In the genomic region with DNA sequence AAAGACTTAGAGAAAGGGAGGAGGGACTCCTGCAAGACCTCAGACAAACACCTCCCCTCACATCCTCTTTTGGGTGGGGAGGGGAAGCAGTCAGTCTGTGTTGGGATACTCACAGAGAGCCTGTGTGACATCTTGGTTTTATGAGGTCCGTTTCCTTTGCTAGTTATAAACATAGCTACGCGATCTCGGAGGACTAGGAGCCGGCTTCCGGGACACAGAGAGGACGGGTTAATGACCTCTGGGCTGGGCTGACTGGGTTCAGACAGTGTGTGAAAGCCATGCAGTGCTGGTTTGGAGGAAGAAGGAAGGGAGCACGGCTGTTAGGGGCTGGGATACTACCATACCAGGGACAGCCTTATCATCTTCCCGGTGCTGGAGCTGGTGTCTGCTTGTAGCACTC, we compare ENCODE assay signal across 8 mouse cellular contexts.
A peak's percentile ranks its signal among the peaks of the same experiment; 100 is the strongest.
DNase-seq lines count a peak whose midpoint lies in the region; ATAC-seq and TF ChIP-seq lines count a peak whose summit lies in the region.
"Had no signal": no experiment of that assay in that cellular context is flagged by ENCODE, and none has a peak within 500 bp of the region (broad histone marks: within the 10 kb centered on the region; RNA-seq: fewer than 3 reads in every experiment).

No protein-coding gene starts in this region.

- no peak overlapping the region for H3K9ac ChIP-seq in neural tube, embryonic 14.5 days (replicated peaks; ENCODE audit: low read depth, low read length)
- H3K9ac ChIP-seq in kidney, embryonic 15.5 days, result no peak overlapping the region
- H3K9ac ChIP-seq in liver, embryonic 16.5 days (ENCODE audit: low read depth, low read length), result no peak overlapping the region
- H3K9ac ChIP-seq in heart, embryonic 12.5 days, result no peak overlapping the region

- H3K4me2 ChIP-seq in neural tube, embryonic 14.5 days (ENCODE audit: low read depth, low read length), result no peak overlapping the region
- H3K4me2 ChIP-seq in kidney, embryonic 15.5 days, result peak overlapping the region; percentile 36
- no peak overlapping the region for H3K4me2 ChIP-seq in liver, embryonic 16.5 days (ENCODE audit: low read depth, low read length)
- H3K4me2 ChIP-seq in heart, embryonic 12.5 days, result no peak overlapping the region

- H3K27ac ChIP-seq in neural tube, embryonic 14.5 days (ENCODE audit: low read depth, low read length), result no peak overlapping the region
- peak overlapping the region; percentile 75 for H3K27ac ChIP-seq in kidney, embryonic 15.5 days
- H3K27ac ChIP-seq in liver, embryonic 16.5 days (ENCODE audit: low read length), result no peak overlapping the region
- H3K27ac ChIP-seq in gastrocnemius, adult 2 months, result no peak overlapping the region
- no peak overlapping the region for H3K27ac ChIP-seq in heart, embryonic 12.5 days (ENCODE audit: poor library complexity, severe bottlenecking)
- H3K27ac ChIP-seq: midbrain, embryonic 10.5 days had no signal

- H3K36me3 ChIP-seq in neural tube, embryonic 14.5 days (ENCODE audit: control insufficient read depth, insufficient read depth, low read length), result no peaks in the 10 kb centered on the region
- no peaks in the 10 kb centered on the region for H3K36me3 ChIP-seq in kidney, embryonic 15.5 days
- H3K36me3 ChIP-seq in liver, embryonic 16.5 days (ENCODE audit: control insufficient read depth, insufficient read depth), result no peaks in the 10 kb centered on the region
- no peaks in the 10 kb centered on the region for H3K36me3 ChIP-seq in heart, embryonic 12.5 days
- H3K36me3 ChIP-seq: midbrain, embryonic 10.5 days had no signal

- H3K4me3 ChIP-seq in neural tube, embryonic 14.5 days (ENCODE audit: low read depth, low read length), result no peak overlapping the region
- no peak overlapping the region for H3K4me3 ChIP-seq in kidney, embryonic 15.5 days (replicated peaks)
- H3K4me3 ChIP-seq in liver, embryonic 16.5 days (ENCODE audit: low read depth, low read length), result no peak overlapping the region
- H3K4me3 ChIP-seq in gastrocnemius, adult 2 months, result no peak overlapping the region
- no peak overlapping the region for H3K4me3 ChIP-seq in heart, embryonic 12.5 days
- H3K4me3 ChIP-seq: midbrain, embryonic 10.5 days had no signal

- no peaks in the 10 kb centered on the region for H3K9me3 ChIP-seq in neural tube, embryonic 14.5 days (ENCODE audit: control insufficient read depth, low read length)
- no peaks in the 10 kb centered on the region for H3K9me3 ChIP-seq in kidney, embryonic 15.5 days (replicated peaks)
- no peaks in the 10 kb centered on the region for H3K9me3 ChIP-seq in liver, embryonic 16.5 days (replicated peaks; ENCODE audit: control insufficient read depth, low read length)
- H3K9me3 ChIP-seq in heart, embryonic 12.5 days (replicated peaks), result no peaks in the 10 kb centered on the region
- H3K9me3 ChIP-seq: midbrain, embryonic 10.5 days had no signal

- no peak for DNase-seq in neural tube, embryonic 10.5 days (ENCODE audit: extremely low spot score, low spot score)
- DNase-seq in gastrocnemius, adult 2 months, result no peak

- WGBS in neural tube, embryonic 14.5 days, result 60% methylated on average over 9 of the region's 9 CpGs
- WGBS in kidney, embryonic 15.5 days, result 16% methylated on average over 9 of the region's 9 CpGs
- WGBS in liver, embryonic 16.5 days (ENCODE audit: insufficient replicate concordance), result 13% methylated on average over 9 of the region's 9 CpGs
- 69% methylated on average over 9 of the region's 9 CpGs for WGBS in heart, embryonic 12.5 days

- no peaks in the 10 kb centered on the region for H3K27me3 ChIP-seq in neural tube, embryonic 14.5 days (ENCODE audit: control insufficient read depth, insufficient read depth, low read length)
- H3K27me3 ChIP-seq in kidney, embryonic 15.5 days, result no peaks in the 10 kb centered on the region
- no peaks in the 10 kb centered on the region for H3K27me3 ChIP-seq in liver, embryonic 16.5 days (ENCODE audit: control insufficient read depth, insufficient read depth, low read depth, low read length)
- H3K27me3 ChIP-seq in heart, embryonic 12.5 days (replicated peaks), result peaks cover 19% of the 10 kb centered on the region

- intact Hi-C loops in gastrocnemius, adult 2 months (cut with DNase I), result no loop called here

- TF ChIP-seq CTCF in gastrocnemius, adult 2 months (IDR thresholded peaks at IDR 0.05), result no peak

- ATAC-seq in neural tube, embryonic 14.5 days (ENCODE audit: low read depth), result peak; percentile 38; the same call in 1 of the 2 replicates
- ATAC-seq in kidney, embryonic 15.5 days (replicated peaks; ENCODE audit: low FRiP score), result peak; percentile 69
- 0 out of 2 replicates have a peak, but pooled peaks have one; percentile 11 for ATAC-seq in liver, embryonic 16.5 days (ENCODE audit: low read depth)
- ATAC-seq in inflammation-experienced regulatory T-cells, adult 6 months, result no peak
- ATAC-seq in heart, embryonic 12.5 days (ENCODE audit: insufficient number of reproducible peaks, low FRiP score), result no peak

- H3K4me1 ChIP-seq in neural tube, embryonic 14.5 days (ENCODE audit: control insufficient read depth, insufficient read depth, low read length), result no peaks in the 10 kb centered on the region
- H3K4me1 ChIP-seq in kidney, embryonic 15.5 days, result peaks cover 23% of the 10 kb centered on the region
- no peaks in the 10 kb centered on the region for H3K4me1 ChIP-seq in liver, embryonic 16.5 days (ENCODE audit: control insufficient read depth, low read depth, low read length)
- no peaks in the 10 kb centered on the region for H3K4me1 ChIP-seq in heart, embryonic 12.5 days (replicated peaks)

Comparison
In these comparisons a context has a peak if more than half of its experiments do, and no peak if none do; other contexts are left out.
1. ATAC-seq: peak in neural tube, embryonic 14.5 days (single experiment), kidney, embryonic 15.5 days (single experiment) and liver, embryonic 16.5 days (single experiment); none in inflammation-experienced regulatory T-cells, adult 6 months (single experiment) and heart, embryonic 12.5 days (single experiment).